Mouse (Mus musculus) liver, adult 2 months (tissue): ENCODE results near the gene Ranbp9.

ENCODE experiments used
- CTCF ChIP-seq: fragments of 200-500 bp; IDR thresholded peaks from 2 replicates; pipeline ENCODE4 v1.5.1; 2011; ENCODE audit warnings: low read depth, low read length, control low read depth
- POLR2A ChIP-seq: fragments of 200-500 bp; IDR thresholded peaks from 2 replicates; pipeline ENCODE4 v1.6.1; 2011; ENCODE audit warnings: low read length, control low read depth; ENCODE audit not compliant: insufficient read depth; ENCODE audit errors: extremely low read depth

- no peak for TF ChIP-seq CTCF
- no peak for TF ChIP-seq POLR2A
Observed at GRCm38 (mm10) chr13:43514950-43515358, 33.9 kb upstream of the Ranbp9 start.
